Mouse (Mus musculus) bone marrow macrophage, adult 2 months (primary cell): ENCODE measurements at regions not wholly inside any gene's neighbourhood (a gene's known extent, or its start where the extent isn't known, plus 50 kb on each side); places are given as distances from the start of the nearest gene placed in this dataset.

Experiments
- CTCF ChIP-seq: IDR thresholded peaks from 2 replicates; pipeline ENCODE4 v1.5.1; 2012; ENCODE audit warnings: low read depth, mild to moderate bottlenecking, low read length, moderate library complexity
- POLR2A ChIP-seq: IDR thresholded peaks from 2 replicates; pipeline ENCODE4 v1.6.1; 2012; ENCODE audit warnings: mild to moderate bottlenecking, low read depth, low read length, borderline replicate concordance

- TF ChIP-seq CTCF = no peak
- TF ChIP-seq POLR2A = no peak
These were observed 272.1 kb downstream of the Cd83 start for GRCm38 (mm10) chr13:44056716-44057115.
